In the genomic region with DNA sequence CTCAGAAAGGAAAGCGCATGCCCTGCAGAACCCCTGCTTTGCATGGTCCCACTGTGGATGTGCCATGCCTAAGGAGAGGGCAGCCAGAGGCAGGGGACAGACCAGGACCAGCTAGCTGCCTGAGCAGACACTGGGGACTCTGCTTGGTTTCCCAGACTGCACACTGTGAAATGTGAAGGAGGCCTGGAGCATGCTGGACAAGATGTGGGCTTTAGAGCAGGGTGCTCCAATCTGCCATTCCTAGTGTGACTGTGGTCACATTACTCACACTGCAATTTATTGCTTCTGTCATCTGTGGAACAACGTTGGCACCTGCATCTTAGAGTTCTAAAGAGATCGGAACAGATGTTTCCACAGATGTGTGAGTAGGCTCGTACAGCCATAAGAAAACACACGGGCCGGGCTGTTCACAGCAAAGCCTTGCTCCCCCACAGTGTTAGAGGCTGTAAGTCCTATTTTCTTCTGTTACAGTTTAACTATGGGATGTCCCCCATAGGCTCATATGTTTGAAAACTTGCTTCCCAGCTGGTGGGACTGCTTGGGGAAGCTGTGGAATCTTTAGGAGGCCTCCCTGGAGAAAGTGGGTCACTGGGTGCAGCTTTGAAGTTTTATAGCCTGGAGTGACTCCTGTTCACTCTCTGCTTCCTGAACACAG, we compare ENCODE assay signal across 30 mouse cellular contexts.
A peak's percentile ranks its signal among the peaks of the same experiment; 100 is the strongest.
DNase-seq lines count a peak whose midpoint lies in the region; ATAC-seq lines count a peak whose summit lies in the region.
"Had no signal": no experiment of that assay in that cellular context is flagged by ENCODE, and none has a peak within 500 bp of the region (broad histone marks: within the 10 kb centered on the region; RNA-seq: fewer than 3 reads in every experiment).

No protein-coding gene starts in this region.

- no peak overlapping the region for H3K4me3 ChIP-seq in heart, embryonic 14.5 days (ENCODE audit: control insufficient read depth in 1 of 2, insufficient read depth in 1 of 2, low read depth in 1 of 2, low read length in 2 of 2)
- H3K4me3 ChIP-seq: forebrain, embryonic 13.5 days; gastrocnemius, adult 2 months; heart, adult 2 months; heart, embryonic 12.5 days; hindbrain, embryonic 13.5 days; kidney, embryonic 15.5 days; layer of hippocampus, adult 2 months; liver, embryonic 12.5 days; megakaryocyte, embryonic 14.5 days; midbrain, embryonic 13.5 days; neural tube, embryonic 15.5 days had no signal

- H3K4me2 ChIP-seq in heart, embryonic 14.5 days (ENCODE audit: low read length) = no peak overlapping the region
- H3K4me2 ChIP-seq: forebrain, embryonic 13.5 days; heart, embryonic 12.5 days; hindbrain, embryonic 13.5 days; kidney, embryonic 15.5 days; liver, embryonic 12.5 days; midbrain, embryonic 13.5 days; neural tube, embryonic 15.5 days had no signal

- DNase-seq in heart, postnatal 4 days = no peak
- DNase-seq in 3T3-L1 (ENCODE audit: low read depth, low spot score) = peak; percentile 43
- peak; percentile 52 for DNase-seq in NIH3T3 (ENCODE audit: low read depth)
- DNase-seq in forelimb bud, embryonic 11.5 days (ENCODE audit: low read depth, low spot score) = peak; percentile 17
- no peak for DNase-seq in embryo, embryonic 11 days
- DNase-seq: adrenal gland, postnatal 14 days; cerebellum, adult 18-20 months; cerebellum, postnatal 10 days; gastrocnemius, adult 2 months; gastrocnemius, postnatal 36 days; heart, adult 2 months; heart, postnatal 14 days; kidney, adult 18-20 months; kidney, postnatal 25 days; liver, postnatal 0 days; lung, postnatal 36 days; spleen, adult 18-20 months; thymus, adult 18-20 months; thymus, postnatal 36 days had no signal

- no peaks in the 10 kb centered on the region for H3K4me1 ChIP-seq in heart, embryonic 14.5 days (ENCODE audit: control insufficient read depth in 2 of 2, insufficient read depth in 2 of 2, low read length in 2 of 2)
- H3K4me1 ChIP-seq: liver, embryonic 12.5 days had no signal

- no peak overlapping the region for H3K9ac ChIP-seq in heart, embryonic 14.5 days (ENCODE audit: low read length)
- H3K9ac ChIP-seq: forebrain, embryonic 13.5 days; heart, embryonic 12.5 days; hindbrain, embryonic 13.5 days; kidney, embryonic 15.5 days; liver, embryonic 12.5 days; liver, postnatal 0 days; midbrain, embryonic 13.5 days; neural tube, embryonic 15.5 days had no signal

- 0 out of 2 replicates have a peak, but pooled peaks have one; percentile 17 for ATAC-seq in heart, embryonic 14.5 days (ENCODE audit: insufficient number of reproducible peaks, insufficient read depth, low FRiP score, low read depth)
- ATAC-seq in erythroblast, adult 5-6 weeks (replicated peaks; ENCODE audit: low FRiP score, poor library complexity, severe bottlenecking) = no peak
- ATAC-seq: forebrain, embryonic 13.5 days; liver, embryonic 12.5 days; liver, postnatal 0 days; midbrain, embryonic 13.5 days had no signal

- 84% methylated on average over 6 of the region's 6 CpGs for WGBS in heart, embryonic 14.5 days

- no peaks in the 10 kb centered on the region for H3K9me3 ChIP-seq in heart, embryonic 14.5 days (ENCODE audit: control insufficient read depth, low read length)
- H3K9me3 ChIP-seq: forebrain, embryonic 13.5 days; heart, embryonic 12.5 days; hindbrain, embryonic 13.5 days; kidney, embryonic 15.5 days; liver, embryonic 12.5 days; megakaryocyte, embryonic 14.5 days; midbrain, embryonic 13.5 days; neural tube, embryonic 15.5 days had no signal

- no peaks in the 10 kb centered on the region for H3K27me3 ChIP-seq in heart, embryonic 14.5 days (ENCODE audit: control insufficient read depth, insufficient read depth, low read length)
- H3K27me3 ChIP-seq: forebrain, embryonic 13.5 days; heart, embryonic 12.5 days; hindbrain, embryonic 13.5 days; kidney, embryonic 15.5 days; megakaryocyte, embryonic 14.5 days; midbrain, embryonic 13.5 days; neural tube, embryonic 15.5 days had no signal

- no peaks in the 10 kb centered on the region for H3K36me3 ChIP-seq in heart, embryonic 14.5 days (ENCODE audit: control insufficient read depth, insufficient read depth, low read length)
- H3K36me3 ChIP-seq: heart, embryonic 12.5 days; hindbrain, embryonic 13.5 days; kidney, embryonic 15.5 days; liver, embryonic 12.5 days; midbrain, embryonic 13.5 days; neural tube, embryonic 15.5 days had no signal

- no peak overlapping the region for H3K27ac ChIP-seq in heart, embryonic 14.5 days (replicated peaks in 1 of 2; ENCODE audit: control insufficient read depth in 1 of 2, insufficient read depth in 1 of 2, low read depth in 2 of 2, low read length in 2 of 2)
- H3K27ac ChIP-seq: forebrain, embryonic 13.5 days; gastrocnemius, adult 2 months; heart, adult 2 months; hindbrain, embryonic 13.5 days; kidney, embryonic 15.5 days; layer of hippocampus, adult 2 months; liver, embryonic 12.5 days; midbrain, embryonic 13.5 days; neural tube, embryonic 15.5 days had no signal

Comparison
In these comparisons a context has a peak if more than half of its experiments do, and no peak if none do; other contexts are left out.
1. DNase-seq: peak in 3T3-L1 (single experiment), NIH3T3 (single experiment) and forelimb bud, embryonic 11.5 days (single experiment); none in heart, postnatal 4 days (single experiment) and embryo, embryonic 11 days (single experiment).